Mouse (Mus musculus): ENCODE data around the gene Gss. TPM values are rescaled to one million over a fixed set of nuclear protein-coding genes. Genes with fewer than 3 reads are reported as not detected.

Gss gene
- polyA plus RNA-seq, 1 experiment from 2014 or later = 143 TPM

- Histone ChIP-seq H3K27me3 (replicated peaks; ENCODE audit: control insufficient read depth, insufficient read depth, low read length) (peaks cover 12% of the 10 kb centered on the region; the same call in 1 of the 2 replicates), H3K9ac (ENCODE audit: low read depth, low read length) (peak within 1 kb of the TSS; percentile 73), H3K36me3 (ENCODE audit: control insufficient read depth, insufficient read depth, low read length) (no peaks in the 10 kb centered on the region), H3K9me3 (ENCODE audit: control insufficient read depth, low read length) (no peaks in the 10 kb centered on the region), H3K4me2 (ENCODE audit: low read depth, low read length) (peak within 1 kb of the TSS; percentile 85), H3K27ac (ENCODE audit: low read length) (peak within 1 kb of the TSS; percentile 58; the same call in 1 of the 2 replicates), H3K4me3 (ENCODE audit: low read length) (peak within 1 kb of the TSS; percentile 83), H3K4me1 (ENCODE audit: control insufficient read depth, insufficient read depth, low read length) (peaks cover 13% of the 10 kb centered on the region)
- peak; percentile 99 for ATAC-seq
- WGBS = 3% methylated on average over 70 of the region's 70 CpGs
Observed at GRCm38 (mm10) chr2:155517455-155518423, 74.9 kb downstream of the Gss start, which contains the start of the genes Acss2 and Ggt7. Acss2 (plus strand) TSS chr2:155517948. Ggt7 (minus strand) TSS chr2:155518237.

- H3K36me3 ChIP-seq (ENCODE audit: control insufficient read depth, insufficient read depth, low read length) = no peaks in the 10 kb centered on the region
- no peak overlapping the region for H3K9ac ChIP-seq (ENCODE audit: low read depth, low read length)
- H3K4me3 ChIP-seq (ENCODE audit: low read length) = no peak overlapping the region
- H3K9me3 ChIP-seq (ENCODE audit: control insufficient read depth, low read length) = no peaks in the 10 kb centered on the region
- WGBS = 3% methylated on average over 1 of the region's 1 CpGs
- peaks cover 13% of the 10 kb centered on the region for H3K4me1 ChIP-seq (ENCODE audit: control insufficient read depth, insufficient read depth, low read length)
- H3K27me3 ChIP-seq (replicated peaks; ENCODE audit: control insufficient read depth, insufficient read depth, low read length) = peaks cover 12% of the 10 kb centered on the region; the same call in 1 of the 2 replicates
- no peak overlapping the region for H3K27ac ChIP-seq (ENCODE audit: low read length)
- no peak for ATAC-seq
- H3K4me2 ChIP-seq (ENCODE audit: low read depth, low read length) = no peak overlapping the region
Observed at GRCm38 (mm10) chr2:155515941-155516340, 76.7 kb downstream of the Gss start.

- Histone ChIP-seq H3K4me2 (ENCODE audit: low read depth, low read length) (peak overlapping the region; percentile 79), H3K9ac (ENCODE audit: low read depth, low read length) (peak overlapping the region; percentile 62), H3K27ac (ENCODE audit: low read length) (no peak overlapping the region), H3K9me3 (ENCODE audit: control insufficient read depth, low read length) (no peaks in the 10 kb centered on the region), H3K27me3 (replicated peaks; ENCODE audit: control insufficient read depth, insufficient read depth, low read length) (peaks cover 12% of the 10 kb centered on the region; the same call in 1 of the 2 replicates), H3K36me3 (ENCODE audit: control insufficient read depth, insufficient read depth, low read length) (no peaks in the 10 kb centered on the region), H3K4me3 (ENCODE audit: low read length) (peak overlapping the region; percentile 44), H3K4me1 (ENCODE audit: control insufficient read depth, insufficient read depth, low read length) (peaks cover 13% of the 10 kb centered on the region)
- 2% methylated on average over 23 of the region's 23 CpGs for WGBS
- ATAC-seq = no peak
Observed at GRCm38 (mm10) chr2:155514666-155515065, 77.9 kb downstream of the Gss start.

DNA sequence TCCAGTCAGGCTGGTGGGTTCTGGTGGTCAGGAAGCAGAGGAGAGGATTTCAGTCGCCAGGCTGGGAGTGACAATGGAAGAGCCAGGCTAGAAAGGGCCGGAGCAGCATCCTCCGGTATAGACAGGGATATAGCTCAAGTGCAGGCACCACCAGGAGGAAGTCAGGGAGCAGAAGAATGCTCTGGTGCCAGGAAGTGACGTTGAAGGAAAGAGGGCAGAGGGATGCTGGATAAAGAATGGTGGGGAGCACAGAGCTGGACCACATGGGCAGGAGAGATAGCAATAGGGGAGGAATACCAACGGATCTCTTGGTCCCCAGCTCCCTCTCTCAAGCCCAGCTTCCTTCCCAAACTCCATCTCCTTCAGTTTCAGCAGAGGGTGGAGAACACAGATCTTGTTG lies 79.1 kb downstream of the Gss start:
- Histone ChIP-seq H3K4me3 (ENCODE audit: low read length) (no peak overlapping the region), H3K4me1 (ENCODE audit: control insufficient read depth, insufficient read depth, low read length) (peaks cover 11% of the 10 kb centered on the region), H3K9me3 (ENCODE audit: control insufficient read depth, low read length) (no peaks in the 10 kb centered on the region), H3K9ac (ENCODE audit: low read depth, low read length) (no peak overlapping the region), H3K36me3 (ENCODE audit: control insufficient read depth, insufficient read depth, low read length) (no peaks in the 10 kb centered on the region), H3K27me3 (replicated peaks; ENCODE audit: control insufficient read depth, insufficient read depth, low read length) (peaks cover 12% of the 10 kb centered on the region; the same call in 1 of the 2 replicates), H3K27ac (ENCODE audit: low read length) (no peak overlapping the region), H3K4me2 (ENCODE audit: low read depth, low read length) (no peak overlapping the region)
- 55% methylated on average over 5 of the region's 5 CpGs for WGBS
- ATAC-seq = no peak

MicroRNA genes within 50 kb of the gene (microRNA counts, 519-probe panel; counts per million panel counts)
- 1,606 counts per million, percentile 17 among the panel's probes with 10 or more counts for microRNA mmu-miR-499

Small RNA genes lying within 50 kb of the gene (microRNA-seq; reads per million reads assigned to microRNA genes)
- 25.5 reads per million, percentile 32 among the genes with 10 or more reads in this experiment for gene Mir499

Other genes starting within 250 kb of the Gss start
- 61.3 and 61.5 TPM in 2 replicates for gene Pigu, start 235.4 kb downstream of the Gss start, polyA plus RNA-seq (2015; fragmentation: Nextera tagmentation; extraction: Ambion mirVana)
- 21.2 and 25.1 TPM in 2 replicates for gene Trp53inp2, start 211.8 kb downstream of the Gss start, polyA plus RNA-seq (2015; fragmentation: Nextera tagmentation; extraction: Ambion mirVana)
- 11.5 and 13.0 TPM in 2 replicates for gene Ncoa6, start 118.9 kb downstream of the Gss start, polyA plus RNA-seq (2015; fragmentation: Nextera tagmentation; extraction: Ambion mirVana)
- gene Acss2, start 74.9 kb downstream of the Gss start, polyA plus RNA-seq (2015; fragmentation: Nextera tagmentation; extraction: Ambion mirVana) = 25.8 and 29.8 TPM in 2 replicates
- 4.0 and 4.2 TPM in 2 replicates for gene Ggt7, start 74.6 kb downstream of the Gss start, polyA plus RNA-seq (2015; fragmentation: Nextera tagmentation; extraction: Ambion mirVana)
- 0.77 and 1.3 TPM in 2 replicates for gene Myh7b, start 18.4 kb upstream of the Gss start, polyA plus RNA-seq (2015; fragmentation: Nextera tagmentation; extraction: Ambion mirVana)
- gene Trpc4ap, start 99.6 kb upstream of the Gss start, polyA plus RNA-seq (2015; fragmentation: Nextera tagmentation; extraction: Ambion mirVana) = 99.3 and 103 TPM in 2 replicates
- gene Edem2, start 136.7 kb upstream of the Gss start, polyA plus RNA-seq (2015; fragmentation: Nextera tagmentation; extraction: Ambion mirVana) = 85.7 and 94.6 TPM in 2 replicates
- not detected in 2 replicates for gene Gm17581, start 143.1 kb upstream of the Gss start, polyA plus RNA-seq (2015; fragmentation: Nextera tagmentation; extraction: Ambion mirVana)
- gene Procr, start 158.3 kb upstream of the Gss start, polyA plus RNA-seq (2015; fragmentation: Nextera tagmentation; extraction: Ambion mirVana) = 20.4 and 20.8 TPM in 2 replicates
- 0.18 and 0.21 TPM in 2 replicates for gene Mmp24, start 182.5 kb upstream of the Gss start, polyA plus RNA-seq (2015; fragmentation: Nextera tagmentation; extraction: Ambion mirVana)
- gene BC029722, start 226.6 kb upstream of the Gss start, polyA plus RNA-seq (2015; fragmentation: Nextera tagmentation; extraction: Ambion mirVana) = 27.4 and 30.0 TPM in 2 replicates
- gene Eif6, start 234.1 kb upstream of the Gss start, polyA plus RNA-seq (2015; fragmentation: Nextera tagmentation; extraction: Ambion mirVana) = 279 and 287 TPM in 2 replicates
- gene Fam83c, start 242.0 kb upstream of the Gss start, polyA plus RNA-seq (2015; fragmentation: Nextera tagmentation; extraction: Ambion mirVana) = 0.33 and 0.35 TPM in 2 replicates

Data from intestine, embryonic 16.5 days (tissue).